Mouse (Mus musculus) bone marrow macrophage, adult 2 months (primary cell): Measurements from ENCODE around the gene Sema4b. TPM values are rescaled to one million over a fixed set of nuclear protein-coding genes. Genes with fewer than 3 reads are reported as not detected.

Experiments
- H3K27ac ChIP-seq: 2 replicates; pipeline ENCODE4 v1.5.1; 2012; ENCODE audit warnings: low read depth, low read length; ENCODE audit not compliant: insufficient read depth
- H3K4me1 ChIP-seq: 2 replicates; pipeline ENCODE4 v1.6.1; 2012; ENCODE audit warnings: low read length; ENCODE audit not compliant: control insufficient read depth, insufficient read depth
- H3K4me3 ChIP-seq: 2 replicates; pipeline ENCODE4 v1.5.1; 2012; ENCODE audit warnings: mild to moderate bottlenecking, low read length, moderate library complexity; ENCODE audit not compliant: insufficient read depth
- CTCF ChIP-seq: IDR thresholded peaks from 2 replicates; pipeline ENCODE4 v1.5.1; 2012; ENCODE audit warnings: low read depth, mild to moderate bottlenecking, low read length, moderate library complexity
- POLR2A ChIP-seq: IDR thresholded peaks from 2 replicates; pipeline ENCODE4 v1.6.1; 2012; ENCODE audit warnings: mild to moderate bottlenecking, low read depth, low read length, borderline replicate concordance
- polyA plus RNA-seq: library from polyadenylated mRNA; stranded (reverse); fragments of >200 nt; gene quantifications from 2 replicates; pipeline ENCODE4 v1.2.4, GENCODE M21; 2012; ENCODE audit not compliant: missing spikeins, insufficient read depth, insufficient read length

Sema4b gene
- polyA plus RNA-seq, 1 experiment: 13.5 TPM

GRCm38 (mm10) chr7:80184551-80184950 lies 2.1 kb upstream of the Sema4b start:
- Histone ChIP-seq H3K27ac (no peak overlapping the region), H3K4me1 (peaks cover 17% of the 10 kb centered on the region), H3K4me3 (no peak overlapping the region)
- TF ChIP-seq CTCF (no peak), POLR2A (no peak)

- Histone ChIP-seq H3K27ac (no peak overlapping the region), H3K4me1 (peaks cover 14% of the 10 kb centered on the region), H3K4me3 (no peak overlapping the region)
- TF ChIP-seq POLR2A (no peak), CTCF (no peak)
Observed at GRCm38 (mm10) chr7:80184968-80185367, 1.7 kb upstream of the Sema4b start.

- Histone ChIP-seq H3K4me3 (no peak overlapping the region), H3K4me1 (peaks cover 9% of the 10 kb centered on the region), H3K27ac (no peak overlapping the region)
- no peak for TF ChIP-seq POLR2A
- TF ChIP-seq CTCF: no peak
Observed at GRCm38 (mm10) chr7:80186021-80186420, 620 bp upstream of the Sema4b start.

- Histone ChIP-seq H3K27ac (no peak overlapping the region), H3K4me3 (no peak overlapping the region), H3K4me1 (peaks cover 19% of the 10 kb centered on the region)
- TF ChIP-seq POLR2A (no peak), CTCF (no peak)
Observed at GRCm38 (mm10) chr7:80187501-80187900, 860 bp downstream of the Sema4b start.

- no peak for TF ChIP-seq POLR2A
- TF ChIP-seq CTCF: no peak
- Histone ChIP-seq H3K27ac (no peak overlapping the region), H3K4me3 (no peak overlapping the region), H3K4me1 (peaks cover 22% of the 10 kb centered on the region)
Observed at GRCm38 (mm10) chr7:80188579-80189125, 2.0 kb downstream of the Sema4b start.

GRCm38 (mm10) chr7:80189147-80189933 lies 2.7 kb downstream of the Sema4b start:
- H3K4me1 ChIP-seq: peaks cover 22% of the 10 kb centered on the region
- TF ChIP-seq POLR2A: no peak
- TF ChIP-seq CTCF: no peak

GRCm38 (mm10) chr7:80191455-80191854 lies 4.8 kb downstream of the Sema4b start:
- Histone ChIP-seq H3K4me1 (peaks cover 15% of the 10 kb centered on the region), H3K4me3 (no peak overlapping the region), H3K27ac (peak overlapping the region; percentile 92; the same call in 1 of the 2 replicates)
- TF ChIP-seq POLR2A (no peak), CTCF (no peak)

More at GRCm38 (mm10) chr7:80189147-80189933, 2.7 kb downstream of the Sema4b start:
- no peak overlapping the region for H3K27ac ChIP-seq
- H3K4me3 ChIP-seq: no peak overlapping the region

- H3K4me3 ChIP-seq: peak overlapping the region; percentile 60
- H3K27ac ChIP-seq: peak overlapping the region; percentile 92
- peaks cover 15% of the 10 kb centered on the region for H3K4me1 ChIP-seq
- TF ChIP-seq CTCF: no peak
- peak; percentile 14; the same call in 1 of the 2 replicates for TF ChIP-seq POLR2A
Observed at GRCm38 (mm10) chr7:80192226-80193061, 5.8 kb downstream of the Sema4b start.

- peaks cover 20% of the 10 kb centered on the region for H3K4me1 ChIP-seq
- TF ChIP-seq POLR2A (no peak), CTCF (no peak)
- H3K27ac ChIP-seq: no peak overlapping the region
- H3K4me3 ChIP-seq: no peak overlapping the region
Observed at GRCm38 (mm10) chr7:80193941-80194739, 7.5 kb downstream of the Sema4b start.
